Mouse (Mus musculus): ENCODE results near the gene Rgs10. TPM values are rescaled to one million over a fixed set of nuclear protein-coding genes. Genes with fewer than 3 reads are reported as not detected.

Gene Rgs10
- polyA plus RNA-seq, 1 experiment: 29.1 TPM

DNA sequence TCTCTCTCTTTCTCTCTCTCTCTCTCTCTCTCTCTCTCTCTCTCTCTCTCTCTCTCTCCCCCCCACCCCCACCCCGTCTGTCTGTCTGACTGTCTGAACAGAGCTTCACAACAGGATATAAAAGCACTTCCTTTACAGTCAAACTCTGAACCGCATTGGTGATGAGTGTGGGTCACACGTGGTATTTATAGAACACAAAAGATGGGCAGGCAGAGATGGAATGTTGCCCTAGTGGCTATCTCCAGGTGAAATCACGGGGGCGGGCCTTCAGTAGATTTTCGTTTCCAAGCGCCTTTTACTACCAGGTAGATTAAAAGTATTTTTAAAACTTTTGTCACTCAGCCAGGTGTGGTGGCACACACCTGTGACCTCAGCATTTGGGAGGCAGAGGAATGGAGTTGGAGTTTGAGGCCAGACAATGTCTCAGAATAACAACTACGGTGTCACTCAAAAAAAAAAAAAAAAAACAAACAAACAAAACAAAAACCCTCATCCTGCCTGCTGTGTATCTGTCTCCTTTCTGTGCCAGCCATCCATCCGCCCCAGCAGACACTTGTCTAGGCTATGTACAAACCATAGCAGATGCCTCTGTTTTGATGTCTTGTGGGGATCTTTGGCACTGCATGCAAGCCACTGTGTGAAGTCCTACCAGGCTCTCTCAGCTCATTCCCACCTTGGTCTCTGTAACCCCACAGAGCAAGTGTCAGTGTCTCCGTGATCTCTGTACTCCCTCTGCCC lies 34.7 kb downstream of the Rgs10 start:
- no peak for TF ChIP-seq POLR2A (IDR thresholded peaks at IDR 0.05; ENCODE audit: borderline replicate concordance, extremely low read depth, insufficient read depth, insufficient read length, poor library complexity, severe bottlenecking)
- TF ChIP-seq CTCF (IDR thresholded peaks at IDR 0.05; ENCODE audit: borderline replicate concordance, extremely low read depth, insufficient read depth, insufficient read length): no peak
- no peak for DNase-seq (ENCODE audit: low read depth)

DNA sequence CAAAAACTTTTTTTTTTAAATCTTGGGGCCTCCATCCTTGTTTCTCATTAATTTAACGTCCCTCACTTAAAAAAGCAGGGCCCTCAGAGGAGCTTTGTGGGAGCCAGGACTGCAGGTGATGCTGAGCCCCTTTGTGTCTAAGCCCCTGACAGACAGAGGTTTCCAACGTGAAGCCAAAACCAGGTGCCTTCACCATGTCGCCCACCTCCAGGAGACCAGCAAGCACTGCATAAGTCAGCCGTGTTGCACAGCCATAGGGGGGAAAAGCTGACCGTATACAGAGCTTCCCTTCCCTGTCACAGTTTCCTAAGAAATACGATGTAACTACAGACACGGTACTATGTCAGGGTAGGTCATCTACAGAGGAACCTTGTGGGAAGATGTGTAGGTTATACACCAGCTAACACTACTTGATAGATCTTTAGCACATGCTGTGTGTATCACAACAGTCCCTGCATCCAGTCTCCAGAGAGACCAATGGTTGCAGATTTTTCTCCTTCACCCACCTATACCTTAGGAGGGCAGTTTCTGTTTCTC lies 35.3 kb downstream of the Rgs10 start:
- no peak for TF ChIP-seq CTCF (IDR thresholded peaks at IDR 0.05; ENCODE audit: borderline replicate concordance, extremely low read depth, insufficient read depth, insufficient read length)
- no peak for DNase-seq (ENCODE audit: low read depth)

DNA sequence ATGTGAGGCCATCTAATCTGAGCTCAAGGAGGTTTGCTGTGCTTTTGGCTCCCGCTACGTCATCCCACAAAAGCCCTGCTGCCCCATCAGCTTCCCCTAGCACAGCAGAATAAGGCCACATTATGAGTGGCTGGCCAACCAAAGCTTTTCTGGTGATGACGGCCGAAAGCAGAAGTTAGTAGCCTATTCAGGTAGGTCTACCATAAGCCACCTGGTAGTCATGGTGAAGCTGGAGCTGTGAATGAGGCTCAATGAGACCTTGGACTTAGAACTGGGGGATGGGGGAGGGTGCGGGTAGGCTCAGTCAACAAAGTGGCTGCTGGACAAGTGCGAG lies 36.1 kb downstream of the Rgs10 start:
- no peak for DNase-seq (ENCODE audit: low read depth)
- no peak for TF ChIP-seq POLR2A (IDR thresholded peaks at IDR 0.05; ENCODE audit: borderline replicate concordance, extremely low read depth, insufficient read depth, insufficient read length, poor library complexity, severe bottlenecking)
- TF ChIP-seq CTCF (IDR thresholded peaks at IDR 0.05; ENCODE audit: borderline replicate concordance, extremely low read depth, insufficient read depth, insufficient read length): no peak

DNA sequence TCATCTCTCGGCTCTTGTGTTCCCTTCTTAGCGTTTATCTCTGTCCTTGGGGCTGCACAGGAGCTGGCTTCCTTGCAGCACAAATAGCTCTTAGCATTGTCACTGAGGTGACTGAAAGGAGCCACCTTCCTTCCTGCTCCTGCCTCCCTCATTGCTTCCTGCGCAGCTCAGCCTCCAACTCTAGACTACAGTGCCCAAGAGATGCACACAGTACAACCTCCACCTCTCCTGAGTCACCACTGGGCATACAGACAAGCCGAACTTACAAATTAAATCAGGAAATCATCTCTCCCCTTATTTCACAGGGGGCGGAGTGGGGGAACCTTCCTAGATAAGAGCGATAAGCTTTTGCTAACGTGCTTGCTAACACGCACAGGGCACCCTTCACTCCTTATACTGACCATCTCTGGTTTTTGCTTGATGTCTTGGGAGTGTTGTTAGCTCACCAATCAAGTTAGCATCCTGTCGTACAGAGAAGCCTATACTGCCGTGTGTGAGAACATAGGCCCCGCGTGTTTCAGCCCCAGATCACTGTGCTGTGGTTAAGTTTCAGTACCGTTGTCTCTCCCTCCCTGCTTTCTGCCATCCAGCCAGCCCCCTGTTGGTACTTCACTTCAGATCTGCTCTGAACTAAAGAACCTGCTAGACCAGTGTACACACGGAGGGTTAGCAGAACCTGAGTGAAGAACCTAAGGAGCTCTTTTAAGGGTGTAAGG lies 36.6 kb downstream of the Rgs10 start:
- TF ChIP-seq POLR2A (IDR thresholded peaks at IDR 0.05; ENCODE audit: borderline replicate concordance, extremely low read depth, insufficient read depth, insufficient read length, poor library complexity, severe bottlenecking) (no peak), CTCF (IDR thresholded peaks at IDR 0.05; ENCODE audit: borderline replicate concordance, extremely low read depth, insufficient read depth, insufficient read length) (no peak)
- no peak for DNase-seq (ENCODE audit: low read depth)

DNA sequence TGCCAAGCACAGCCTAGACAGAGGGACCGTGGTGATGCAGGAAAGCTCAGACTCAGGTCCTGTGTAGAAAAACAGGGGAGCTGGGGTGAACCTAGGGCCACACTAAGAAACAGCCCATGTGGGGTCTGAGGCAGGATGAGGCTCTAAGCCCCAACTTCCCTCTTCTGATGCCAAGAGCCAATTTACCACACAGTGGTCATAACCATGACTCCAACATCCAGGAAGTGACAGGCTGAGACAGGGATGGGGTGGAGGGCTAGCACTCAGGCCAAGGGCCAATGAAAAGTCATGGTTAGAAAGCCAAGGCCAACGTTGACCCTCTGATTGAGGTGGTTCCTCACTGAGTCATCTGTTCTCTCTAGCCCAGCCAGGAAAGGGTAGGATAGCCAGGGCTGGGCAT lies 37.6 kb downstream of the Rgs10 start:
- TF ChIP-seq POLR2A (IDR thresholded peaks at IDR 0.05; ENCODE audit: borderline replicate concordance, extremely low read depth, insufficient read depth, insufficient read length, poor library complexity, severe bottlenecking): no peak
- TF ChIP-seq CTCF (IDR thresholded peaks at IDR 0.05; ENCODE audit: borderline replicate concordance, extremely low read depth, insufficient read depth, insufficient read length): no peak

DNA sequence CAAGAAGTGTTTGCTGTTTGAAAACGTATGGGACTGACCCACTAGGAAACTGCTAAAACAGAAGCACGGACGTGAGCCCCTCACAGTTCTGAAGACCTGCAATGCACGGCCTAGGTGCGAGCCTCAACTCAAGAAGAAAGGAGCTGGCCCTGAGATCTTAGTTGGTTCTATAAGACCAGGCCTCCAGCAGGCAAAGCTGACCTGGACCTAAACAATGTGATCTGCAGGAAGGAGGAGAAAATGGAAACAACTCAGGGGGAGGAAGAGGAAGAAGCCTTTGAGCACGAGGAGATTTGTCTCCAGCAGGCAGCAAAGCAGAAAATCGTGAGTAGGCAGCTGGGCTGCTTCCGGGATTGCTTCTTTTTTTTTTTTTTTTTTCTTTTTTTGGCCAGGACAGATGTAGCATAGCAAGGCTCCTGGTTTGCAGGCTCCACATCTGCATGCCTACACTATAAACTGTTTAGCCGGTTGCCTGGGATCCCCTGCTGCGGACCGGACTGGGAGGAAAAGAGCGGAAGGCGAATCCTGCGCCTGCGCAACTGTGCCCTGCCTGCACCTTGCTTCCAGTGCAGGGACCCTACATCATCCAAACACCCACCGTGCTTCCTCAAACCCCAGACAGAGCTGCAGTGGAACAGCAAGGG lies 39.3 kb downstream of the Rgs10 start:
- no peak for TF ChIP-seq POLR2A (IDR thresholded peaks at IDR 0.05; ENCODE audit: borderline replicate concordance, extremely low read depth, insufficient read depth, insufficient read length, poor library complexity, severe bottlenecking)
- TF ChIP-seq CTCF (IDR thresholded peaks at IDR 0.05; ENCODE audit: borderline replicate concordance, extremely low read depth, insufficient read depth, insufficient read length): no peak
- DNase-seq (ENCODE audit: low read depth): peak; percentile 27

More for the DNA sequence above, 37.6 kb downstream of the Rgs10 start:
- no peak for DNase-seq (ENCODE audit: low read depth)

DNA sequence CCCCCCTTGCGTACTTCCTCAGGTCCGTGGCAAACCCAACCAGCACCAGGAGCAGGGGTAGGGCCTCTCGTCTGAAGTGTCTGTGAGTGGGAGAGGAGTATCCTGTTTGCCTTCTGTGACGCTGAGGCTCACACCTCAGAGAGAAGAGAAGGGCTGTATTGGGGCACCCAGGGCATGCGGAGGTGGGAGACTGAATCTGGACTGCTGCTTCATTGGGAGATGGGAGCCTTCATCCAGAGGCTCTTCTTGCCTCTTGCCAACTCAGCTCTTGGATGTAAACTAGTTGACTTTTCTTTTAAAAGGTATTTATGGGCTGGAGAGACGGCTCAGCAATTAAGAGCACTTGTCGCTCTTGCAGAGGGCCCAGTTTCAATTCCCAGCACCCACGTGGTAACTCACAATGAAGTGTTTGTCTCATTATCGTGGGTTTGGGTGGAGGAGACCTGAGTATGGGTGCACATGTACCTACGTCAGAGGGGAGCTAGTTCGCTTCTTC lies 42.3 kb downstream of the Rgs10 start:
- DNase-seq (ENCODE audit: low read depth): no peak

DNA sequence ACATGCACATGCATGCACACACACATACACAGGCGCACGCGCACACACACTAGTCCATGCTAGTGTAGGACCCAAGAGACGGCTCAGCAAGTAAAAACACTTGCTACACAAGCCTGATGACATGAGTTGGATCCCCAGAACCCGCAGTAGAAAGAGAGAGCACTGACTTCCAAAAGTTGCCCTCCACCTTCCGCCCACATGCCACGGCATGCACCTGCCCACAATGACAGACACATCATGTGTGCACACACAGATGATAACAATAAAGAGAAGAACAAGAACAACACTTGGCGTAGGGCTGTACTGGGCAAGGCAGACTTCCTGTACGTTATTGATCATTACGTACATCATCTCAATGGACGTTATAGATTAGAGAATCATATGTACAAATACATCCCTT lies 44.4 kb downstream of the Rgs10 start:
- TF ChIP-seq CTCF (IDR thresholded peaks at IDR 0.05; ENCODE audit: borderline replicate concordance, extremely low read depth, insufficient read depth, insufficient read length) (no peak), POLR2A (IDR thresholded peaks at IDR 0.05; ENCODE audit: borderline replicate concordance, extremely low read depth, insufficient read depth, insufficient read length, poor library complexity, severe bottlenecking) (no peak)
- DNase-seq (ENCODE audit: low read depth): no peak

More for the DNA sequence above, 42.3 kb downstream of the Rgs10 start:
- TF ChIP-seq CTCF (IDR thresholded peaks at IDR 0.05; ENCODE audit: borderline replicate concordance, extremely low read depth, insufficient read depth, insufficient read length) (no peak), POLR2A (IDR thresholded peaks at IDR 0.05; ENCODE audit: borderline replicate concordance, extremely low read depth, insufficient read depth, insufficient read length, poor library complexity, severe bottlenecking) (no peak)

DNA sequence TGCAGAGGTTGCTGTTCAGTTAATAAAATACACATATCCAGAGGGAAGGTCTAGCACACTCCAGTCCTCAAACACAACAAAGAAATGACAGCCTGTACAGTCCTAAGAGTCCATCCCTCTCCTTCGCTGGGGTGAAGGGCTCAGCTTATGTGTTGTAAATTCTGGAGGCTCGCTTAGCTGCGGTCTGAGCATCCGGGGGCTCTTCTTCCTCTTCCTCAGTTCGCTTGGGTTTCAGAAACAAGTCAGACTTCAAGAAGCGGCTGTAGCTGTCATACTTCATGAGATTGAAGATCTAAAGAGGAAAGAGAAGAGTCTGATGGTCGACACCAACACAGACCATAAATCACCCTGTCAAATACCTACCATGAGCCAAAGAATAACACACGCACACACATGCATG lies 44.8 kb downstream of the Rgs10 start:
- TF ChIP-seq CTCF (IDR thresholded peaks at IDR 0.05; ENCODE audit: borderline replicate concordance, extremely low read depth, insufficient read depth, insufficient read length) (no peak), POLR2A (IDR thresholded peaks at IDR 0.05; ENCODE audit: borderline replicate concordance, extremely low read depth, insufficient read depth, insufficient read length, poor library complexity, severe bottlenecking) (no peak)
- no peak for DNase-seq (ENCODE audit: low read depth)

DNA sequence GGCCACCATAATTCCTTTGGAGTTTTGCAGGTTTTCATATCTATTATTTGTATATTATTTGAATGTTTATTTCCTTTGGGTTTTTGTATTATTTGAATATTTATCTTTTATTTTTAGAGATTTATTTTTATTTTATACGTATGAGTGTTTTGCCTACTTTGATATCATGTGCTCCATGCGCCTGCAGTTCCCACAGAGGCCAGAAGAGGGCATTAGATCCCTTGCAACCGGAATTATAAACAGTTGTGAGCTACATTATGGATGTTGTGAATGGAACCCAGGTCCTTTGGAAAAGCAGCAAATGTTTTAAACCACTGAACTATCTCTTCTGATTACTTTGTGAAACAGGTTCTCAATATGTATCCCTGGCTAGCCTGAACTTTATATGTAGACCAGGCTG lies 46.2 kb downstream of the Rgs10 start:
- DNase-seq (ENCODE audit: low read depth): no peak
- TF ChIP-seq CTCF (IDR thresholded peaks at IDR 0.05; ENCODE audit: borderline replicate concordance, extremely low read depth, insufficient read depth, insufficient read length): peak; percentile 60; the same call in 1 of the 2 replicates
- no peak for TF ChIP-seq POLR2A (IDR thresholded peaks at IDR 0.05; ENCODE audit: borderline replicate concordance, extremely low read depth, insufficient read depth, insufficient read length, poor library complexity, severe bottlenecking)

DNA sequence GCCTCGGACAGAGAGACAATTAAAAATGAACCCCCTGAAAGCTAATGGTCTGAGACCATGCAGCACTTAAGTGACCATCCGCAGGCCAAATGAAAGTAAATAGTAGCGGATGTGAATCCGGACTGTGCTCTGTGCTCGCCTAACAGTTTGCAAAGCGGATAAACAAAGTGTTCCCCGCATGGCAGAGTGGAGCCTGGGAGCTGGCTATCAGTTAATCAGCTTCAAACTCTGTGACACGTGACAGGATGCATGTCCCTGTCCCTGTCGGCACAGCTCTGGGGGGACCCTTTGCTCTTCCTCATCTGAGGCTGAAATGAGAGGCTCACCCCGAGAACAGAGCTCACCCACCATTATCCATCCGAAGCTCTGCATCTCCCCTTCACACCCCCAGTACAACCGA lies 49.2 kb downstream of the Rgs10 start:
- TF ChIP-seq CTCF (IDR thresholded peaks at IDR 0.05; ENCODE audit: borderline replicate concordance, extremely low read depth, insufficient read depth, insufficient read length): no peak
- TF ChIP-seq POLR2A (IDR thresholded peaks at IDR 0.05; ENCODE audit: borderline replicate concordance, extremely low read depth, insufficient read depth, insufficient read length, poor library complexity, severe bottlenecking): no peak
- no peak for DNase-seq (ENCODE audit: low read depth)
